Mouse (Mus musculus) heart, postnatal 0 days (tissue): ENCODE results near the gene Grb10. TPM values are rescaled to one million over a fixed set of nuclear protein-coding genes. Genes with fewer than 3 reads are reported as not detected.

Source experiments
- ATAC-seq: fragments of 200-750 bp; cut with Nextera tagmentation; 2 replicates; pipeline ENCODE4 v1.8.0; 2017; ENCODE audit warnings: low read depth, moderate number of reproducible peaks, moderate library complexity; ENCODE audit not compliant: insufficient read depth
- DNase-seq: peaks from one replicate; pipeline ENCODE4 v3.0.0-alpha.2; 2016; ENCODE audit warnings: low spot score
- H3K27ac ChIP-seq: fragments of 300-500 bp; sonication (generic); 2 replicates; pipeline ENCODE4 v1.5.1; 2014; ENCODE audit warnings: low read depth, mild to moderate bottlenecking
- H3K27me3 ChIP-seq: fragments of 300-500 bp; sonication (generic); 2 replicates; pipeline ENCODE4 v1.6.1; 2014; ENCODE audit warnings: low read length, mixed read lengths; ENCODE audit not compliant: control insufficient read depth, insufficient read depth
- H3K36me3 ChIP-seq: fragments of 300-500 bp; sonication (generic); replicated peaks from 2 replicates; pipeline ENCODE4 v1.6.1; 2014; ENCODE audit warnings: low read length, mixed read lengths; ENCODE audit not compliant: control insufficient read depth, insufficient read depth
- H3K4me1 ChIP-seq: fragments of 300-500 bp; sonication (generic); 2 replicates; pipeline ENCODE4 v1.6.1; 2014; ENCODE audit warnings: antibody characterized with exemption; ENCODE audit not compliant: control insufficient read depth, insufficient read depth
- H3K4me2 ChIP-seq: fragments of 300-500 bp; sonication (generic); 2 replicates; pipeline ENCODE4 v1.6.1; 2014; ENCODE audit warnings: low read depth, mild to moderate bottlenecking, low read length, moderate library complexity
- H3K4me3 ChIP-seq: fragments of 300-500 bp; sonication (generic); 2 replicates; pipeline ENCODE4 v1.5.1; 2014; ENCODE audit warnings: low read depth, low read length
- H3K9ac ChIP-seq: fragments of 300-500 bp; sonication (generic); replicated peaks from 2 replicates; pipeline ENCODE4 v1.6.1; 2014; ENCODE audit warnings: low read depth, low read length, mixed read lengths
- H3K9me3 ChIP-seq: fragments of 300-500 bp; sonication (generic); replicated peaks from 2 replicates; pipeline ENCODE4 v1.6.1; 2016; ENCODE audit warnings: low read length; ENCODE audit not compliant: control insufficient read depth
- CTCF ChIP-seq: IDR thresholded peaks from 2 replicates; pipeline ENCODE4 v1.5.1; 2016; ENCODE audit warnings: antibody characterized with exemption, control low read depth, low read depth
- EP300 ChIP-seq: IDR thresholded peaks from 2 replicates; pipeline ENCODE4 v1.6.1; 2016; ENCODE audit warnings: antibody characterized with exemption, low read depth
- WGBS: fragments of 180-500 bp; shearing (Covaris S2); extraction: QIAGEN DNeasy Blood & Tissue Kit; methylation state at CpG from one replicate; pipeline ENCODE4 v1.1.7; 2014; 5-methylcytosine and 5-hydroxymethylcytosine counted together
- polyA plus RNA-seq: library from polyadenylated mRNA; unstranded; fragments of >200 nt; fragmentation: Nextera tagmentation; extraction: Ambion mirVana; gene quantifications from 2 replicates; pipeline ENCODE4 v1.2.1, GENCODE M21; 2015
- total RNA-seq: library from RNA; depleted of rRNA; stranded (reverse); fragments of >200 nt; gene quantifications from 2 replicates; pipeline ENCODE4 v1.2.3, GENCODE M21; 2014; ENCODE audit warnings: low replicate concordance

The Grb10 gene
- total and polyA plus RNA-seq, 2 experiments from 2014 or later: 200 to 687 TPM

DNA sequence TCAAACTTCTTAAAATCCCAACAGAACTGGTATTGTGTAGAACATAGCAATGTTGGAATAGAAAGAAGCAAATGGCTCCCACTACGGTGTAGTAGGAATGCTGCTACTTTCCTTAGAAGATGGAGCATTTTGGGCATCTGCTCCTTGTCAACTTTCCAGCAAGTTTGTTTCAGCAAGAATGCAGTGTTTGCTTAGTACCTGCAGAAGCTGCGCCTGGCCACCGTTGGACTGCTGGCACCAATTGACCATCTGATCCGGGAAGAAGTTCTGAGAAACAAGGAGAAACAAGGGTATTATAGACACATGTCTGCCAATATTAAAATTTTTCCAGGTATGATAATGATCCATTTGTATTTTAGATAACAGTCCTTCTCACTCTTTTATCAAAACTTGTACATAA, 92.7 kb downstream of the Grb10 start:
- no peak overlapping the region for H3K9ac ChIP-seq
- 89% methylated on average over 4 of the region's 4 CpGs for WGBS
- H3K27me3 ChIP-seq: no peaks in the 10 kb centered on the region
- H3K4me2 ChIP-seq: no peak overlapping the region
- TF ChIP-seq EP300 (no peak), CTCF (no peak)
- H3K36me3 ChIP-seq: peaks cover 72% of the 10 kb centered on the region
- no peak overlapping the region for H3K27ac ChIP-seq
- DNase-seq: no peak
- peaks cover 33% of the 10 kb centered on the region for H3K4me1 ChIP-seq
- H3K4me3 ChIP-seq: no peak overlapping the region
- no peak for ATAC-seq
- no peaks in the 10 kb centered on the region for H3K9me3 ChIP-seq

DNA sequence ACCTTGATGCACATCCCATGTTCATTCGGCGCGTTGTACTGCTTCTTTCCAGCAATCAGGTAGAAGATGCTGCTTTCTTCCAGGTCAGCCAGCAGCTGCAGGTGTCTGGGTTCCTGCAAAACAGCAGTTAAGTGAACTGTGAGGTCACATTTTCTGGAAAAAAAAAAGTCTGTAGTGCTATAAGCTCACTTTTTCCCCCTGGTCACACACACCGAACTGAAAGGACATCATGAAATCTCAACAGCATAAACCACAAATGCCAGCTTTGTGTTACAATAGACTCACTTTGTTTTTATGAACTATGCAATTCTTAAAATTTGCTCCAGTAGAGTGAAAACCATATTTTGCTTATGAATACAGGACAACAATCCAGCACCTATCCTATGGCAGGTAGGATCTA, 93.7 kb downstream of the Grb10 start:
- no peak for DNase-seq
- Histone ChIP-seq H3K9me3 (no peaks in the 10 kb centered on the region), H3K27ac (no peak overlapping the region), H3K4me3 (no peak overlapping the region), H3K4me1 (peaks cover 35% of the 10 kb centered on the region), H3K9ac (no peak overlapping the region), H3K4me2 (no peak overlapping the region), H3K36me3 (peaks cover 65% of the 10 kb centered on the region), H3K27me3 (no peaks in the 10 kb centered on the region)
- 91% methylated on average over 4 of the region's 4 CpGs for WGBS
- ATAC-seq: no peak
- no peak for TF ChIP-seq CTCF
- no peak for TF ChIP-seq EP300

DNA sequence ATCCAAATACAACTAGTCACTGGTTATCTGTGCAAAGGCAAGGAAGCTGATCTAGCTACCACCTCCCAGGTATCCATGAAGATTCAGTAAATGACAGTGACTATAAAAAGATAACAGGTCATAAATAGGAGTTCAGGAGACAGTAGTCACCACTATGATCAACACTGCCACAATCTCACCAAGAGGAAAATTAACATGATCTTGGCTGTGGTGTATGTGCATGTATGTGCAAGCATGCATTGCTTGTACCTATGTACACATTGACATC, 94.5 kb downstream of the Grb10 start:
- no peak for TF ChIP-seq CTCF
- no peak for TF ChIP-seq EP300
- Histone ChIP-seq H3K9ac (no peak overlapping the region), H3K4me1 (peaks cover 33% of the 10 kb centered on the region), H3K9me3 (no peaks in the 10 kb centered on the region), H3K4me2 (no peak overlapping the region), H3K36me3 (peaks cover 63% of the 10 kb centered on the region), H3K4me3 (no peak overlapping the region), H3K27me3 (no peaks in the 10 kb centered on the region), H3K27ac (0 out of 2 replicates have a peak overlapping the region, but pooled peaks have one; percentile 23)
- no peak for DNase-seq
- no peak for ATAC-seq

DNA sequence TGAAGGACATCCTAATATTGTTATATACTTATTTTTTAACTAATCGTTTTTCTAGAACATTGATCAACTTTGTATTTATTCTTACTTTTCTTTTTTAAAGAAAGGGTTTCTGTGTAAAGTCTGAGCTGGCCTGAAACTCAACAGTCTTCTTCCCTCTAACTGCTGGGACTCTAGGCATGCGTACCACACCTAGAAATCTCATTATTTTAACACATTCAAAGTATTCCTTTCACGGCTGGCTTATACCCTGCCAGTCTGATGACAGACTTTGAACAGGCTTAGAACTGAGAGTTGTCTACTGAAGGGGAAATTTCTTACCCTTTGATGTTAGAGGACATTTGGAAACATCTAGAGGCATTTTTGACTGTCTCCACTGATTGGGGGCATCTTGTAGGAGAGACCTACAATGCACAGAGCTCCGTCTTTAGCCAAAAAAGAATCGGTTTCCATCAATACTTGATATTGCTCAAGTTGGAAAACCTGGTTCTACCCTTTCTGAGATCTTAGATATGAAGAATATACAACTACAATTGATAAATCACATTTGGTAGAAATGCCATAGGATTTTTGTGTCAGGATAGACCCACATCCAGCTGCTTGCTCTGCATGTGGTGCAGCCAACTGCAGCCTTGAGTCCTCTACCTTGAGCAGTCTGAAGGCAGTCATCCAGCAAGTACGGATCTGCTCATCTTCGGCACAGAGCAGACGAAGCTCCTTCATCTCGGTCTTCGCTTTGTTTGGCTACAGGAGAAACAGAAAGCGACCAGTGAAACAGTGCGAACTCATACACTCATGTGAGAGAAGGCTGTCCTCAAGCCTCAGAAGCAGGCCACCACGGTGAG, 95.0 kb downstream of the Grb10 start:
- Histone ChIP-seq H3K9me3 (no peaks in the 10 kb centered on the region), H3K27me3 (no peaks in the 10 kb centered on the region), H3K4me1 (peaks cover 28% of the 10 kb centered on the region), H3K36me3 (peaks cover 67% of the 10 kb centered on the region), H3K4me3 (no peak overlapping the region), H3K4me2 (no peak overlapping the region), H3K27ac (0 out of 2 replicates have a peak overlapping the region, but pooled peaks have one; percentile 23), H3K9ac (no peak overlapping the region)
- TF ChIP-seq CTCF (no peak), EP300 (no peak)
- ATAC-seq (no peak), DNase-seq (no peak)
- 81% methylated on average over 13 of the region's 13 CpGs for WGBS

DNA sequence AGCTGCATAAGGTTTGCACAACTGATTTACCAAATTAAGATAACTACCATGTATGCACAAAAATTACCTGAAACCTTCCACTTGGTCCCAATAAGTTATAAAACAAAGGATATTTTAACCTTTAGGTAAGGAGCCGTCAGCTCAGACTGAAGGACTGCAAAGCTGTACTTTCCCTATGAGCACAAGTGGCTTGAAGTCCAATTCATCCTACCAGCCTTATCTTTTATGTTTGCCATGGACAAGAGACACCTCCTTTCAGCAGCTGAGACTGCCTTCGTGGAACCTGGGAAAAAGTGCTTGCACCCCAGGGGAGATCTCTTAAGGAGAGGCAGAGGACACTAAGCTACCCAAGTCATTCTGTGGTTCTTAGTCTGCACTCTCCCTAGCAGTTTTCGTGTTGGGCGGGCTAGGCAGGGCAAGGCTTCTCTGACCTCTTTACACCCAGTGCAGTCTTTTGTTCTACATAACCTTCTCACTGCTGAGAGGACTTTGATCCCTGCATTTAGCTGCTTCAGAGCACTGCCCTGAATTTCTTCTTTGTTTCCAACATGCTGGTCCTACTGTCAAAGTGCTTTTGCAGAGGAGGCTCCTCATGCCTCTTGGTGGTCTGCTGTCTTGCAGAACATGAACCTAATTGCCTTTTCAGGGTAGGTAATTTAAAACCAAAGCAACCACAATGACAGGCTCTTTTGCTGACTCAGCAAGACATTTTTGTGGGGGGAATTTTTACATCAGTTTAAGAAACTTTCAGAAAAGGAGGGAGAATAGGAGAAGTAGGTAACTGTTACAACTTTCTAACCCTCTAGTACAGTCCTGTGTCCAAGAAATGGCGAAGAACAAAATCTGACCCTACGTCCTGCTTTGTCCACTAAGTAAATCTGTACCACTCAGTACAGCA, 95.9 kb downstream of the Grb10 start:
- H3K4me1 ChIP-seq: peaks cover 20% of the 10 kb centered on the region

More for the DNA sequence above, 95.9 kb downstream of the Grb10 start:
- TF ChIP-seq CTCF (no peak), EP300 (no peak)
- no peak for ATAC-seq
- peak overlapping the region; percentile 54 for H3K27ac ChIP-seq
- no peaks in the 10 kb centered on the region for H3K9me3 ChIP-seq
- no peak overlapping the region for H3K9ac ChIP-seq
- DNase-seq: no peak
- WGBS: 62% methylated on average over 6 of the region's 6 CpGs
- H3K36me3 ChIP-seq: peaks cover 71% of the 10 kb centered on the region
- no peaks in the 10 kb centered on the region for H3K27me3 ChIP-seq
- no peak overlapping the region for H3K4me2 ChIP-seq
- no peak overlapping the region for H3K4me3 ChIP-seq
